Mouse (Mus musculus): ENCODE data around the gene Zeb2.

Zeb2 gene

GRCm38 (mm10) chr2:45059010-45059409, 58.2 kb downstream of the Zeb2 start:
- no peak for DNase-seq

- DNase-seq = no peak
Observed at GRCm38 (mm10) chr2:45058183-45058582, 59.0 kb downstream of the Zeb2 start.

GRCm38 (mm10) chr2:45056856-45057562, 60.2 kb downstream of the Zeb2 start:
- no peak for DNase-seq

GRCm38 (mm10) chr2:45055926-45056325, 61.3 kb downstream of the Zeb2 start:
- DNase-seq = no peak

GRCm38 (mm10) chr2:45055034-45055615, 62.1 kb downstream of the Zeb2 start:
- DNase-seq = no peak

- DNase-seq = peak in 1 of 2 experiments; percentile 9
Observed at GRCm38 (mm10) chr2:45054070-45055025, 62.8 kb downstream of the Zeb2 start.

GRCm38 (mm10) chr2:45052587-45052986, 64.6 kb downstream of the Zeb2 start:
- DNase-seq = no peak

GRCm38 (mm10) chr2:45051321-45051720, 65.9 kb downstream of the Zeb2 start:
- DNase-seq = no peak

GRCm38 (mm10) chr2:45049923-45050322, 67.3 kb downstream of the Zeb2 start:
- DNase-seq = no peak

- DNase-seq = no peak
Observed at GRCm38 (mm10) chr2:45049279-45049678, 67.9 kb downstream of the Zeb2 start.

GRCm38 (mm10) chr2:45040706-45041312, 76.4 kb downstream of the Zeb2 start:
- DNase-seq = no peak

- no peak for DNase-seq
Observed at GRCm38 (mm10) chr2:45039503-45039902, 77.7 kb downstream of the Zeb2 start.

GRCm38 (mm10) chr2:45028091-45028638, 89.0 kb downstream of the Zeb2 start:
- no peak for DNase-seq

- DNase-seq = no peak
Observed at GRCm38 (mm10) chr2:45017186-45017800, 99.9 kb downstream of the Zeb2 start.

- no peak for DNase-seq
Observed at GRCm38 (mm10) chr2:45013325-45013724, 103.9 kb downstream of the Zeb2 start.

GRCm38 (mm10) chr2:45012676-45013075, 104.5 kb downstream of the Zeb2 start:
- DNase-seq = no peak

GRCm38 (mm10) chr2:45010701-45011100, 106.5 kb downstream of the Zeb2 start:
- DNase-seq = no peak

GRCm38 (mm10) chr2:44999906-45000305, 117.3 kb downstream of the Zeb2 start:
- no peak for DNase-seq

GRCm38 (mm10) chr2:44998710-44999109, 118.5 kb downstream of the Zeb2 start:
- no peak for DNase-seq

GRCm38 (mm10) chr2:44981646-44982045, 135.5 kb downstream of the Zeb2 start:
- no peak for DNase-seq

GRCm38 (mm10) chr2:44979042-44979721, 138.0 kb downstream of the Zeb2 start:
- DNase-seq = peak in 1 of 2 experiments; percentile 6

GRCm38 (mm10) chr2:44978038-44978437, 139.2 kb downstream of the Zeb2 start:
- DNase-seq = no peak

Measured in cerebellum, adult 18-20 months (tissue).